Mouse (Mus musculus) heart, embryonic 14.5 days (tissue): ENCODE measurements around the gene Cdk6. TPM values are rescaled to one million over a fixed set of nuclear protein-coding genes. Genes with fewer than 3 reads are reported as not detected.
"Not testable (repeated sequence)": the region's sequence is repeated elsewhere in the genome, so short reads cannot be mapped to it uniquely, and the experiment has no call there.

Source experiments
- ATAC-seq: fragments of 200-750 bp; cut with Nextera tagmentation; 2 replicates; pipeline ENCODE4 v1.8.0; 2017; ENCODE audit warnings: low read depth, moderate TSS enrichment; ENCODE audit not compliant: insufficient number of reproducible peaks, insufficient read depth, low FRiP score
- H3K27ac ChIP-seq, 2 experiments: fragments of 200-500 bp in 1 of 2; fragments of 300-500 bp in 1 of 2; sonication (generic) in 1 of 2; replicated peaks in 1 of 2; 2 replicates each; pipeline ENCODE4 v1.5.1; 2012 to 2014; ENCODE audit warnings: low read depth in 2 of 2, low read length in 2 of 2, control low read depth in 1 of 2, mild to moderate bottlenecking in 1 of 2, mixed read lengths in 1 of 2; ENCODE audit not compliant: control insufficient read depth in 1 of 2, insufficient read depth in 1 of 2
- H3K27me3 ChIP-seq: fragments of 300-500 bp; sonication (generic); 2 replicates; pipeline ENCODE4 v1.6.1; 2014; ENCODE audit warnings: mild to moderate bottlenecking, low read length, control low read depth; ENCODE audit not compliant: control insufficient read depth, insufficient read depth
- H3K36me3 ChIP-seq: fragments of 300-500 bp; sonication (generic); 2 replicates; pipeline ENCODE4 v1.6.1; 2014; ENCODE audit warnings: mild to moderate bottlenecking, control low read depth, low read length, mixed read lengths; ENCODE audit not compliant: control insufficient read depth, insufficient read depth
- H3K4me1 ChIP-seq, 2 experiments: fragments of 200-500 bp in 1 of 2; fragments of 300-500 bp in 1 of 2; sonication (generic) in 1 of 2; 2 replicates each; pipeline ENCODE4 v1.6.1; 2012 to 2014; ENCODE audit warnings: low read length in 2 of 2, control low read depth in 1 of 2, mixed read lengths in 1 of 2; ENCODE audit not compliant: control insufficient read depth in 2 of 2, insufficient read depth in 2 of 2
- H3K4me2 ChIP-seq: fragments of 300-500 bp; sonication (generic); 2 replicates; pipeline ENCODE4 v1.6.1; 2014; ENCODE audit warnings: mild to moderate bottlenecking, low read length
- H3K4me3 ChIP-seq, 2 experiments: fragments of 200-500 bp in 1 of 2; fragments of 300-500 bp in 1 of 2; sonication (generic) in 1 of 2; 2 replicates each; pipeline ENCODE4 v1.5.1; 2012 to 2014; ENCODE audit warnings: low read length in 2 of 2, mild to moderate bottlenecking in 2 of 2, control low read depth in 1 of 2, low read depth in 1 of 2, moderate library complexity in 1 of 2; ENCODE audit not compliant: control insufficient read depth in 1 of 2, insufficient read depth in 1 of 2
- H3K9ac ChIP-seq: fragments of 300-500 bp; sonication (generic); 2 replicates; pipeline ENCODE4 v1.6.1; 2014; ENCODE audit warnings: mild to moderate bottlenecking, low read length
- H3K9me3 ChIP-seq: fragments of 300-500 bp; sonication (generic); 2 replicates; pipeline ENCODE4 v1.6.1; 2016; ENCODE audit warnings: low read length, control low read depth; ENCODE audit not compliant: control insufficient read depth
- WGBS: fragments of 180-500 bp; shearing (Covaris S2); extraction: QIAGEN DNeasy Blood & Tissue Kit; methylation state at CpG from one replicate; pipeline ENCODE4 v1.1.7; 2014; 5-methylcytosine and 5-hydroxymethylcytosine counted together
- polyA plus RNA-seq: library from polyadenylated mRNA; unstranded; fragments of >200 nt; fragmentation: Nextera tagmentation; extraction: Ambion mirVana; gene quantifications from 2 replicates; pipeline ENCODE4 v1.2.1, GENCODE M21; 2014

Cdk6 gene
- polyA plus RNA-seq, 1 experiment from 2014 or later: 32.1 TPM

GRCm38 (mm10) chr5:3433131-3433700 is 91.9 kb downstream of the Cdk6 start:
- ATAC-seq, H3K9me3 ChIP-seq, H3K4me1 ChIP-seq, H3K27me3 ChIP-seq, H3K27ac ChIP-seq, H3K36me3 ChIP-seq, H3K4me2 ChIP-seq, H3K9ac ChIP-seq, H3K4me3 ChIP-seq: not testable (repeated sequence)
- WGBS: 63% methylated on average over 19 of the region's 20 CpGs

GRCm38 (mm10) chr5:3434105-3434504 is 92.8 kb downstream of the Cdk6 start:
- H3K4me3 ChIP-seq, ATAC-seq, H3K27ac ChIP-seq, H3K27me3 ChIP-seq, H3K4me1 ChIP-seq, H3K36me3 ChIP-seq, H3K9ac ChIP-seq, H3K4me2 ChIP-seq, H3K9me3 ChIP-seq: not testable (repeated sequence)
- WGBS: 90% methylated on average over 5 of the region's 5 CpGs

GRCm38 (mm10) chr5:3438453-3439003 is 97.2 kb downstream of the Cdk6 start:
- not testable (repeated sequence) for H3K9me3 ChIP-seq, H3K27ac ChIP-seq, H3K4me1 ChIP-seq, H3K4me3 ChIP-seq, ATAC-seq, H3K36me3 ChIP-seq, H3K27me3 ChIP-seq, H3K9ac ChIP-seq, H3K4me2 ChIP-seq
- WGBS: 66% methylated on average over 9 of the region's 9 CpGs

GRCm38 (mm10) chr5:3439386-3439785 is 98.1 kb downstream of the Cdk6 start:
- not testable (repeated sequence) for H3K4me1 ChIP-seq, H3K4me3 ChIP-seq, H3K9me3 ChIP-seq, H3K4me2 ChIP-seq, ATAC-seq, H3K36me3 ChIP-seq, H3K9ac ChIP-seq, H3K27ac ChIP-seq, H3K27me3 ChIP-seq
- 90% methylated on average over 6 of the region's 6 CpGs for WGBS

GRCm38 (mm10) chr5:3442524-3442923 is 101.2 kb downstream of the Cdk6 start:
- not testable (repeated sequence) for H3K4me2 ChIP-seq, H3K27ac ChIP-seq, H3K4me3 ChIP-seq, H3K4me1 ChIP-seq, ATAC-seq, H3K9ac ChIP-seq, H3K27me3 ChIP-seq, H3K36me3 ChIP-seq, H3K9me3 ChIP-seq
- 87% methylated on average over 3 of the region's 3 CpGs for WGBS

GRCm38 (mm10) chr5:3451233-3451632 is 109.9 kb downstream of the Cdk6 start:
- H3K36me3 ChIP-seq, H3K27ac ChIP-seq, H3K4me2 ChIP-seq, H3K9ac ChIP-seq, H3K4me1 ChIP-seq, H3K9me3 ChIP-seq, H3K27me3 ChIP-seq, ATAC-seq, H3K4me3 ChIP-seq: not testable (repeated sequence)
- WGBS: 58% methylated on average over 9 of the region's 9 CpGs

GRCm38 (mm10) chr5:3453946-3454345 is 112.7 kb downstream of the Cdk6 start:
- H3K27me3 ChIP-seq, H3K4me1 ChIP-seq, H3K4me2 ChIP-seq, H3K9ac ChIP-seq, H3K4me3 ChIP-seq, H3K27ac ChIP-seq, ATAC-seq, H3K9me3 ChIP-seq, H3K36me3 ChIP-seq: not testable (repeated sequence)
- WGBS: 13% methylated on average over 6 of the region's 6 CpGs

GRCm38 (mm10) chr5:3460907-3461306 is 119.6 kb downstream of the Cdk6 start:
- no peak overlapping the region for H3K27ac ChIP-seq
- H3K4me2 ChIP-seq: no peak overlapping the region
- no peak overlapping the region for H3K9ac ChIP-seq
- H3K4me1 ChIP-seq: peaks cover 7 to 18% of the 10 kb centered on the region in 2 experiments
- 73% methylated on average over 9 of the region's 9 CpGs for WGBS
- no peaks in the 10 kb centered on the region for H3K36me3 ChIP-seq
- H3K9me3 ChIP-seq: no peaks in the 10 kb centered on the region
- H3K4me3 ChIP-seq: no peak overlapping the region
- no peaks in the 10 kb centered on the region for H3K27me3 ChIP-seq
- no peak for ATAC-seq
